Mouse (Mus musculus) retina, postnatal 7 days (tissue): ENCODE measurements at regions not wholly inside any gene's neighbourhood (a gene's known extent, or its start where the extent isn't known, plus 50 kb on each side); places are given as distances from the start of the nearest gene placed in this dataset.
A peak's percentile ranks its signal among the peaks of the same experiment; 100 is the strongest.
"Not testable (repeated sequence)": the region's sequence is repeated elsewhere in the genome, so short reads cannot be mapped to it uniquely, and the experiment has no call there.

ENCODE experiments used
- DNase-seq: peaks from one replicate; pipeline ENCODE4 v3.0.0-alpha.2; 2012; ENCODE audit warnings: low read depth, low spot score

DNA sequence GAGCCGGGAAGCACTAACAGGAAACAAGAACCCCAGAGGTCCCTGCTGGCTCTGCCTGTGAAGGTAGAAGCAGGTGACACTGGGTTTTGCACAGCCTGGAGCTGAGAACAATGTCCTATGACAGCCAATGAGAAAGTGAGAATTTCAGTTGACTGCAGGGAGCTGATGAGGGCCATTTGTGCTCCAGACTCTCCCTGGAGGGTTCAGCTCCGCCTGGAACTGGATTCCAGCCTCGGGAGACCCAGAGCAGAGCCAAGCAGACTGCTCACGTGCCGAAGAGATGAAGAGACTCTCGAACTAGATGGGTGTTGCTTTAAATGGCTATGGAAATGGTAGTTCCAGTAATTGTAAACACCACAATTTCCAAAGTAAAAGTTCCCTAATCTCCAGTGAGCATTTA is 93.5 kb downstream of the Cand1 start:
- no peak for DNase-seq

DNA sequence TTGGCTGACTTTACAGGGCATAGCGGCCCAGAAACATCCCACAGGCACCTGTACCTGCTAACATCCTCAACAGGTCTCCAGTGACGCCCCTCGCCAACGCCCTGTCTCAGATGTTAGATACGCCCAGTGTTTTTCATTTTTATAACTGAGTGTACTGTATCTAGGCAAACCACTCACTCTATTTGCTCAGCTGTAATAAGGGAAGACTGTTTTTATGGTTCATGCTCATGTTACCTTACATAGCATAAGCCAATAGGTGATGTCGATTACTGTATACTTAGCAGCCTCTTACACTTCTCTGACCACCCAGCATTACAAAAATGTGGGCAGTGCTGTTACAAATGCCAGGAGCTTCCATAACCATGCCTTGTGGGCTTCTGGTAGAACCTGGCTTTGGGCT is 97.0 kb downstream of the Cand1 start:
- no peak for DNase-seq

DNA sequence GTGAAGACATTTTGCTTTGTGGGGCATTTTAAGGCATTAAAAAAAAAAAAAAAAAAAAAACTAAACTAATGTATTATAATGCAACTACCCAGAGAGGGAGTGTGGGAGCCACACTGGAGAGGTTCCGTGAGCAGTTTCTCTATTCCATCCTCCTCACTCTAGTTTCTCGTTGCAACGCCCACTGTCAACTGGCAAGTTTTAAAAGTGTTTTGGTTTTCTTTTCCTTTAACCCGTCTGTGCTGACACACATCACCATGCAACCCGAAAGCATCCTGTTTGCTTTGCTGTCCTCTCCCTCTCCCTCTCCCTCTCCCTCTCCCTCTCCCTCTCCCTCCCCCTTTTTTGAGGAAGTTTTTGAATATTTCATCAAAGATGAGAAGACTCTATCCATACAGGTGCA is 97.5 kb downstream of the Cand1 start:
- no peak for DNase-seq

DNA sequence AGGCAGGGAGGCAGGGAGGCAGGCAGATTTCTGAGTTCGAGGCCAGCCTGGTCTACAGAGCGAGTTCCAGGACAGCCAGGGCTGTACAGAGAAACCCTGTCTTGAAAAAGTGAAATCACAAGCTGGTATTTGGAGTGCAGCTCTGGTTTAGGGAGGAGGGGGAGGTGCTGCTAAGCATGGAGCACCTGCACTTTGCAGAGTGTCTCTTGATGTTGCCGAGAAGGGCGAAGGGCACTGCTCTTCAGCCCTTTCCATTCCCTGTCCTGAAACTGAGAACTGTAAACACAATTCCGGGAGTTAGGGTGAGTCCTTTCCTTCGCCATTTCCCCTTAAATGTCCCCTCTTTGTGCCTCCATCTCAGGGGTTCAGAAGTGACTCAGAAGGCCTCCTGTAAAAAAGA is 101.6 kb downstream of the Cand1 start:
- DNase-seq = no peak

DNA sequence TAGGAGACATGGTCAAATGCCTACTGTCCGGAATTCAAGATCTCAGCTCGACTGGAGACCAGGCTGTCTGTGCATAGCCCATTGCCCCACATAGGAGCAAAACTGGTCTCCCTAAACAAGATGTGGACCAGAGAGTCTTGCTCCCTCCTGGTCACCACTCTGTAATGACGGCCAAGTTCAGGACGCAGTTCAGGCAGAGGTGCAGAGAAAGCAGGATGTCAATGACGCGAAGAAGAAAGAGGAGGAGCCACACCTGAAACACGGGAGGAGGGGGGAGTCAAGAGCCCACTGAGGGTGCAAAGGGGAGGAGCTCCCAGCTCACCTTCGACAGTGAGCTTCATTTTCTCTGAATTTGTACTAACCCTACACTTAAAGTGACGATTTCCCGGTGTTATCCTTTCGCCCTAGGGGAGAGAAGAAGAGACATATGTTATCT is 104.3 kb downstream of the Cand1 start:
- no peak for DNase-seq

DNA sequence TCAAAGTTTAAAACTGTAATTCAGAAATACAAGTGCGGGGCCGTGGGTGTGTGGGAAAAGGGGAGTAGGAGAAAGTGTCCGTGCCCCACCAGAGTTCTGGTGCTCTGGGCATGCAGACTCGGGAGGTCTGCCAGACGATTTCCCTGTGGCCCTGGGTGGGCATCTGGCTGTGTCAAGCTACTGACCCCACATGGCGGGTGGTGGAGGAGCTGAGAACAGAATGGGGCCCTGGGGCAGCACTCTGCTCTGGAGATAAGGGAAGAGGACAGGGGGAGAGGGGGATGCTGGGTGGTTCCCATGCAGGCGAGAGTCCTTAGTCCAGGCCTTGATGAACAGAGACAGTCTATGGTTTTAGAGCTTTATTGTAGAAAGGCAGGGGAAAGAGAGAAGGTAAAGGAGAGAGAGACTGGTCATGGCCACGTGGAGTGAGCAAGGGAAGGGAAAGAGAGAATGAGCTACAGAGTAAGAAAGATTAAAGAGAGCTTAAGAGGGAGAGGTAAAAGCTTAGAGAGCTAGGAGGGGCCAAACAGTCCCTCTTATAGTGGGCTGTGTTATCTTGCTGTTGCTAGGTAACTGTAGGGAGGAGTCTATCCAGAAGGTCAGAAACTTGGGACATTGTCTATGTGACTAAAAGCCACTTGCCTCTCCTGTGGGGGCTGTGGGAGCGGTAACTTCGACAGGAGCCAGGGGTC is 104.9 kb downstream of the Cand1 start:
- no peak for DNase-seq

DNA sequence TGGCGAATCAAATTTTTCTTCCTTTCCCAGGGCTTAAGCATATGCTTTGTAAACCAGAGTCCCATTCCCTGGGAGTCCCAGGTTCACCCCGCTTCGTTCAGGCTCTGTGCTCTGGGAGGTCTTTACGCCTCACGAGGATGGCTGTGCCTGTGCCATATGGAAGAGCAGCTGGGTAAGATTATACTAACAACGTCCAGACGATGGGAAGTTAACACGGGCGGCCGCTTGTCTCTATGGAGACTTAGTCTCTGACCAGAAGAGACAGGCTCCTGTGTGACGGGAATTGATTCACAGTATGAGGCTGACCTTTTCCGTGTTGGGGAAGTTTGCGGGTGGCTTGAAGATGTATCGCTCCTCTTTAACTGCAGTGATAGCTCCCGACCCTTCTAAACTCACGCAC is 107.9 kb downstream of the Cand1 start:
- peak; percentile 47 for DNase-seq

DNA sequence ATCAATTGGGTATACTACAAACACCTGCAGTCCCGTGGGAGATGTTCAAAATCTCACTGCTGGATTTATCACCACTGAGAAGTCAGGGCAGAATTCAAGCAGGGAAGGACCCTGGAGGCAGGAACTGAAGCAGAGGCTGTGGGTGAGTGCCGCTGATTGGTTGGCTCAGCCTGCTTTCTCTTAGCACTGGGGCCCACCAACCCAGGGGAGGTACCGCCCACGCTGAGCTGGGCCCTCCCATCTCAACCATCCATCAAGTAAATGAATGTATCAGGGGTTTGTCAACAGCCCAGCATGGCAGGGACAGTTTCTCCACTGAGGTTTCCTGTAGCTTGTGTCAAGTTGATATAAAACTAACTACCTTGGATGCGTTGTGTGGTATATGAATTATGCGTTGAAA is 109.2 kb downstream of the Cand1 start:
- DNase-seq = no peak

DNA sequence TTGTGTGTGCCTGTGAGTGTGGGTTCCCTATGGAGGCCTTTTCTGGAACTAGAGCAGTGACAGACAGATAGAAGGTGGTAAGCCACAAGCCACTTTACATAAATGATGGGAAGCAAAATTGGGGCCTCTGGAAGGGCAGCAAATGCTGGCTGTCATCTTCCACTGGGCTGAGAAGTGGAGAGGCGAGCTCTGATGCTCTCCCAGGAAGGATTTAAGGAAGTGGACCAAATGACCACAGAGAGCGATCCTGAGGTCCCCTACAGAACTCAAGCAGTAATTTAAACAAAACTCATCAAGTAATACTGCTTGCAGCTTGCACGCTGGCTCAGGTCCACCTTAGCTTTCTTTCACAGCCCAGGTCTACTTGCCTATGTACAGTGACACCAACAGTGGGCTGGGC is 111.8 kb downstream of the Cand1 start:
- no peak for DNase-seq

DNA sequence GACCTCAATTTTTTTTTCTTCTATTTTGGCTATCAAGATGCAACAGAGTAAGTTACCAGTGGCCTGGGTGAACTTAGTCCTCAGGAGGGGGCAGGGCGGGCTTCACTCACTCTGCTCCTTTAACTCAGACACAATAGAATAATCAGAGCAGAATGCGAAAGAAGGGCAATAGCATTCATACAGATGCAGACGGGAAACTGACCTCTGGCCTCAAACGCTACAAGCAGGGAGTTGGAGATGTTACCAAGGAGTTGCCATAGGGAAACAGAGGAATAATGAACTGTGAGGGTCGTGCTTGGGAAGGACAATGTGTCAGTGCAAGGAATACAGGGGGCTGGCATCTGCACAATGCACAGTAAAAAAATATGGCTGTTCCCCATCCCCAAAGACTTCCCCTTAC is 116.3 kb downstream of the Cand1 start:
- DNase-seq = no peak

DNA sequence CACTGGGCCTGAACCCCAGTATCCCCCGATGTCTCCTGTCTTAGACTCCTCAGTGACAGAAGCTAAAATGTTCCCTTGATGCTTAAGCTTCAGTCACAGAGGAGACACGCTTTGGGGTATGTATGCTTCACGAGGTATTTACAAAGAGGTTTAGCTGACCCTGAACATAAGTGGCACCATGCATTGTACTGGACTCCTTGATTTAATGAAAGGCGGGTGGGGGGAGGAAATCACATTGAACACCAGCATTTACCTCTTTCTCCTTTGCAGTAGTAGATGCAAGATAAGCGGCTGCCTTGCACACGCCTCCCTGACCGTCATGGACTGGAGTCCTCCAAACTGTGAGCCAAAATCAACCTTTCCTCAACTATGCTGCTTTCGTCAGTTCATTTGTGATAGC is 117.5 kb downstream of the Cand1 start:
- no peak for DNase-seq

DNA sequence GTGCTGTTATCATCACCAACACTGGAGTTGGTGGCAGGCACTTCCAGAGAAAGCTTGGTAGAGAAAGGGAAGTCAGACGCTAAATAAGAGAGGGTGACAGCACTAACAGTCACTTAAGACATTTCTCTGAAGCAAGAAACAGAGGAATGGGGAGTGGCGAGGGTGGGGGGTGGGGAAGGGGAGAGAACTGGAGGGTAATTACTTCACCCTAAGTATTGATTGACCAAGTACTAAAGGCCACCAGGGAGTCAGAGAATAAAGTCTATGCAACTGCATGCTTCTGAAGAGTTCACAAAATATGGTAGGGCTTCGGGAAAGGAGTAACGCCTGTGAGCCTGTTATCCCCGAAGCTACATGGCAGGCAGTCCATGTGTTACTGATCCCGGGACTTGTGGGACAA is 118.3 kb downstream of the Cand1 start:
- DNase-seq = no peak

DNA sequence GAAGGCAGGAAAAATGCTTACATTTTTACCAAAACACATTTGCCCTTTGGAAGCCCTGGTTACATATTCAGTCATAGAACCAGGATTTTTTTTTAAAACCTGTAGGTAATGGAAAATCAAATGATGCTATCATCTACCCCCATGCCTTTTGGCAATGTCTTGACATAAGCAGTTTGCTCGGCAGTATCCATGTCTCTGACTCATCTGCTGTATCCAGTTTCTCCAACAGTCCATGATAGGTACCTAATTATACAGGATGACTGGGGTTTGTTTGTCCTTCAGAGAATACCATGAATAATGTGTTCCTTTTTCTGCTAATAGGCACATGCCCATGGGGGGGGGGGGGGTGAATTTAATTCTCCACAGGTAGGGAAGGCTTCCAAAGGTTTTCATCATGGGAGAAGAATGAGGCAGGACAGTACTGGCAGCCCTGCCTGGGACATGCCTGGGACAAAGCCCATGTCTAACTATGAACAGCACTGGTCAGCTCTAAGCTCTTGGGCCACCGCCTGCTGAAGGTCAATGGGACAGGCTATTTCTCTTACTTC is 122.9 kb downstream of the Cand1 start:
- DNase-seq = no peak

DNA sequence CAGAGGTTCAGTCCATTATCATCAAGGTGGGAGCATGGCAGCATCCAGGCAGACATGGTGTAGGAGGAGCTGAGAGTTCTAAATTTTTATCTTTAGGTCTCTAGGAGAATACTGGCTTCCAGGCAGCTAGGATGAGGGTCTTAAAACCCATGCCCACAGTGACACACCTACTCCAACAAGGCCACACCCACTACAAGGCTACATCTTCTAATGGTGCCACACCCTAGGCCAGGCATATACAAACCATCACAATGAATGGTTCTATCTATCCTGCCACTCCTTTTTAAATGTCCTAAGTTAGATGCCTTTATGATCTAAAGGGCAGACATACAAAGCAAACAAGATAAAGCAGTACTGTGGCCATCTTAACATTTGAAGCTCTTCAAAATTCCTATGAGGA is 124.7 kb downstream of the Cand1 start:
- DNase-seq = not testable (repeated sequence)

DNA sequence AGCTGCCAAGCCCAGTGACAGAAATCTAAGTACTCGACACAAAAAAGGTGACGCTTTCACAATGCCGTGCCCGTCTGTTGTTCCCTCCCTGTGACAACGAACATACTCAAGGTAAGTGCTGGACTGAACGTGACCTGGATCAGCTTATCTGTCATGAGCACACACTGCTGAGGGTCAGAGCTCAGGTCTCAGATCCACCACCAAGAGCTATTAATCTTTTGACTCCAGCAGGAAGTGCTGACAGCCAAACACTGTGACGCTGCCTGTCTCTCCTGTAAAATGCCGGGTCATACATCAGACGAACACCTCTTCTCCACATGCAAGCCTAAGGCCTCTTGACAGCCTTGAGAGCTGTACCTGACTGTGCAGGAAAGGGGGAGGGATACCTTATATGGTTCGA is 125.2 kb downstream of the Cand1 start:
- no peak for DNase-seq

DNA sequence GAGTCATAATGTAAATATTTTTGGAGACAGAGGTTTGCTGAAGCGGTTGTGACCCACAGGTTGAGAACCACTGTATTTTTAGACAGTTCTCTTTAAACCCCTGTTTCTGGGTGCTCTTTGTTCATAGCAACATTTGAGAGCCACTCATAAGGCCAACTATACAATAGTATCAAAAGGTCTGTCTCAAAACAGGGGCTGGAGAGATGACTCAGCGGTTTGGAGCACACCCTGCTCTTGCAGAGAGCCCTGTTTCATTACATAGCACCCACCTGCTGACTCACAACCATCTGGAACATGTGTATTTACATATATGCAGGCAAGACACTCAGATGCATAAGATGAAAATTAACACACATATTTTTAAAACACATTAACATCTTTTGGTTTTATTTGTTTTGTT is 128.0 kb downstream of the Cand1 start:
- DNase-seq = no peak

DNA sequence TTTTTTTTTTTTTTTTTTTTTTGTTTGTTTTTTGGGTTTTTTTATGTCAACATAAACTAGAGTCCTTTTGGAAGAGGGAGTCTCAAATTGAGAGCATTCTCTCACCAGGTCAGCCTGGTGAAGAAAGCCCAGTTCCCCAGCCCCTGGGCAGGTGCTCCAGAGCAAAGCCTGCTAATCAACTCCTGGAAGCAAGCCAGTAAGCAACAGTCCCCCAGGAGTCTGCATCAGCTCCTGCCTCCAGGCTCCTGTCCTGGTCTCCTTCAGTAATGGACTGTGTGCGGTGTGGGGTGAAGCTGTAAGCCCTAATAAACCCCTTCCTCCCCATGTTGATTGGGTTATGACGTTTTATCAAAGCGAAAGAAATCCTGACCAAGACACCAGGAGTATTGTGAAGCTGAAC is 128.4 kb downstream of the Cand1 start:
- no peak for DNase-seq

DNA sequence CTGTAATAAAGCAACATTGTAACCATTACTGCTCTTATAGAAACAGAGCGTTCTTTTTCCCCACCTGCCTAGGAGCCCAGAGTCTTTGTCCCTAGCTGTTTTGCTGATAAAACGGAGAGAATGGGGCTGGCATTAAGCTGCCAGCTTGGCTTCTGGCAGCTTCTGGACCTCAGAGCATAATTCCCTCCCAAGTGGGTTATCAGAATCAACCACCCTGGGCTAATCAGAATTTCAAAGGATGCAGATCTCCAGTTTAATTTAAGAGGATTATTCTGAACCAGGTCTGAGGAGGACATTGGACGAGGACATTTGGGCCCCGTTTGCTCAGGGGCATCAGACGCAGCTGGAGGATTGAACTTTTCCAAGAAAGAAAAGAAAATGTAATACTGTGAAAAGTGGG is 129.2 kb downstream of the Cand1 start:
- DNase-seq = no peak

DNA sequence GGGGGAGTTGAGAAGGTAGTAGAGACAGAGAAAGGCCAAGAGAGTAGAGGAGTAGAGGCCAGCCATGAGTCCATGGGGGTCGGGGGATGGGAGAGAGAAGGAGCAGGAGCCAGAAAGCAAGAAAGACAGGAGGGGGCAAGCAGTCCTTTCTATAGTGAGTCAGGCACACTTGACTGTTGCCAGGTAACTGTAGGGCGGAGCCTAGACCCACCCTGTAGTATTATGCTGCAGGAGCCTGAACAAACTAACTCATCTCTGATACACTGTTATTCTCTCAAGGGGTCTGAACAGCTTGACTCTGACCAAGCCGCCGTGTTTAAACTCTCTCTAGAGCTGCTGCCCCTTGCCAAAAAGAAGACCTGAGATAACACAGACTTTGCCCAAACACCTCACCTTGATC is 130.6 kb downstream of the Cand1 start:
- no peak for DNase-seq

DNA sequence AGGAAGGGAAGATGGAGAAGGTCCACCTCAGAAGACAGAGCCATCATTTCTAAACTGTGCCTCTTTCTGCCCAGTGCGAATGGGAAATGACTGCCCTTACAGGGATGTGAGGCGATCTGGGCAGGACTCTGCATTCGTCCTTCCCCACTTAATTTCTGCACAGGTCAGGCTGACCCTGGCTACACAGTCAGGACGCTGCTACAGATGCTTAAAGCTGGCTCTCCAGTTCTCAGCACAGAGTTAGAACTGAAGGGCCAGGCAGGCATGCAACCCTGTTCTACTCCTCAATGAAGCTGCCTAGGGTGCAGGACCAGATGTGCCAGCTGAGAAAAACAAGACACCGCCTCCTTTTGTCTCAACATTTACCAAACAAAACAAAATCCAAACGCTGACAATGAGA is 132.1 kb downstream of the Cand1 start:
- DNase-seq = no peak

DNA sequence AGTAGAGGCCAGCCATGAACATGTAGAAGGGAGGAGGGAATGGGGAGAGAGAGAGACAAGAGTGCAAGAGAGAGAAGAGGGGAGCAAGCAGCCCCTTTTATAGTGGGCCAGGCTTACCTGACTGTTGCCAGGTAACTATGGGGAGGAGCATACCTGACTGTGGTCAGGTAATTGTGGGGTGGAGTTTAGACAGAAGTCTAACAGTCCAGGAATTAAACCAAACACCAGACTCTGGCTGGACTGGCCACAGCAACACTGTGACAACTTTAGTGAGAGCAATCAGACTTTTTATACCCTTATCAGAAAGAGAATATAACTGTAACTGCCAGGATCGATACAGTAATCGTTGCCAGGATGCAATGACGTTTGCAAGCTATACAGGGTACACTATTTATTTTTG is 133.8 kb downstream of the Cand1 start:
- DNase-seq = no peak

DNA sequence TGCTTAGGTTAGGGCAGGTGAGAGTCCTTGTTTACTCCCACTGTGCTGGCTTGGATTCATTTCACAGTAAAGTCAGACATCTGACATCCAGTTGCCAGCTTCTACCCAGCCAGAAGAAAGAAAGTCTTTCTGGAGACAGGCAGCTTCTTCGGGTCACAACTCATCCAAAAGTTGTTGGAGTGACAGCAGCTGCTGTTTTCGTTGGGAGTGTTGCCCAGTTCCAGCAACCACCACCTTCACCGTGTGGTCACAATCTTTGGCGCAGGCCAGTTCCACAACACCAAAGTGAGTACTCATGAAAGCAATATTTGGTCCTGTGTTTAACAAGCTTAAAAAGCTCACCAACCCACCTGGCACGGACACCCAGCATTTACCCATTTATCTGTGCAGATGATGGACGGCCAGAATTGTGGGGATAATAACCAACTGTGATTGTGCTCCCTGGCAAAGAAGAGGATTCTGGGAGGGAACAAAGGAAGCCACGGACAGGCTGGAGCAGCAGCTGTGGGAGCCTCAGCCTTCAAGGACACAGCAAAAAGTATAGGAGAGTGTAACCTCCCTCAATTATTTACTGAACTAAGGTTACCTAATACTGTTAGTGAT is 134.5 kb downstream of the Cand1 start:
- DNase-seq = no peak

DNA sequence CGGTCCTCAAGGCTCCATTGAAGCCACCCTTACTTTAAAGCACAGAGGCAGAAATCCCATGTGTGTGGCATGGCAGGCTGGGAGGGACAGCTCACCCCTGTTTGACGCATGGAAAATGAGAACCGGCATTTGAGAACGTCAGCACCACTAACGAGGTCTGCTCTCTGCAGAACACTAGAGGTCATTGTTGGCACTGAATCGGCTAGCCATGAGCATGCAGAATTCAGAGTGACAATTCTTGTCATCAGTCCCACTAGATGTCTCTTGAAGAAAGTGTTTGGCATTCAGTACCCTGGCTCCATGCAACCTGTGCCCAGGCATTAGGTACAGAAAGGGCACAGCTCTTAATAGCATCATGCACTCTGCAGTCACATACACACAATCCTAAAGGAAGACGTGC is 139.3 kb downstream of the Cand1 start:
- peak; percentile 25 for DNase-seq
